Mouse (Mus musculus): ENCODE results near the gene Lin52. TPM values are rescaled to one million over a fixed set of nuclear protein-coding genes. Genes with fewer than 3 reads are reported as not detected.

Gene Lin52
- polyA plus RNA-seq, 1 experiment from 2014 or later = 14.7 TPM

DNA sequence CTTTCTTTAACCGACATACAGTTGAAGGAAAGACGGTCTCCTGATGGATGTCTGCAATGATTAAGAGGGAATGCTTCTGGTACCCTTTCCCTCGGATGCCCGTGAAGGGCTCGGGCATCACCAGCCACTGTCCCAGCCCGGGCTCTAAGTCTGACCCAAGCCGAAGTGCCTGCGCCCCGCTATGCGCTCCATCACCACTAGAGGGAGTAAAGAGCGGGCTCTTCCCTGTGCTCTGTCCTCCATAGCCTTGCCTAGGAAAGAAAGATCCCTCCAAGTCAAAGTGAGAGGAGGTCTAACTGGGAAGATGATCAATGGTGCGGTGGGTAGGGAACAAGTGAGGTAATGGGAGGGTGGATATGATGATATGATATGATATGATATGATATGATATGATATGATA is 94.8 kb downstream of the Lin52 start:
- 0 out of 2 replicates have a peak, but pooled peaks cover 4% of the 10 kb centered on the region for H3K27me3 ChIP-seq (ENCODE audit: control insufficient read depth, insufficient read depth, low read length)
- no peak overlapping the region for H3K4me3 ChIP-seq (ENCODE audit: control insufficient read depth in 1 of 2, insufficient read depth in 1 of 2, low read depth in 1 of 2, low read length in 2 of 2)
- no peaks in the 10 kb centered on the region for H3K4me1 ChIP-seq (ENCODE audit: control insufficient read depth in 2 of 2, insufficient read depth in 2 of 2, low read length in 2 of 2)
- no peak overlapping the region for H3K9ac ChIP-seq (ENCODE audit: low read length)
- 3% methylated on average over 12 of the region's 12 CpGs for WGBS
- no peaks in the 10 kb centered on the region for H3K9me3 ChIP-seq (ENCODE audit: control insufficient read depth, low read length)
- no peaks in the 10 kb centered on the region for H3K36me3 ChIP-seq (ENCODE audit: control insufficient read depth, insufficient read depth, low read length)
- no peak for ATAC-seq (ENCODE audit: insufficient number of reproducible peaks, insufficient read depth, low FRiP score, low read depth)
- H3K4me2 ChIP-seq (ENCODE audit: low read length) = no peak overlapping the region
- H3K27ac ChIP-seq (replicated peaks in 1 of 2; ENCODE audit: control insufficient read depth in 1 of 2, insufficient read depth in 1 of 2, low read depth in 2 of 2, low read length in 2 of 2) = no peak overlapping the region

GRCm38 (mm10) chr12:84546577-84547085 is 95.4 kb downstream of the Lin52 start:
- Histone ChIP-seq H3K4me1 (ENCODE audit: control insufficient read depth in 2 of 2, insufficient read depth in 2 of 2, low read length in 2 of 2) (no peaks in the 10 kb centered on the region), H3K27me3 (ENCODE audit: control insufficient read depth, insufficient read depth, low read length) (0 out of 2 replicates have a peak, but pooled peaks cover 4% of the 10 kb centered on the region)
- WGBS = 53% methylated on average over 2 of the region's 2 CpGs

DNA sequence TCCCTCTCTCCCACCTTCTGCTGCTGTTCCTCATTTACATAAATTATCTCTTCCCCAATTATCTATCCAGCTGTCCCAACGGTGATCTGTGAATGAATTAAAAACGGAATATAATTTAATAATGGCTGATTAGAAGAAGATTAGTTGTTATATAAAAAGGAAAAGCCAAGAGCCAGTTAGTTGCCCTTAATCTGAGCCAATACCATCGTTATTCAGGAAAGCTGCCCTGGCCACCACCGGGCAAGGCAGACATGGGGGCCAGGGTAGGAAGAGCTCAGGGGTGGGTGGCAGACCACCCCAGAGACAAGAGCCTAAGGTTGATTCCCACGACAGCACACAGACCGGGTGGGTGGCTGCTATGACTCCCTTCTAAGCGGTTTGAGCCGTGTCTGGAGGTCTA is 97.0 kb downstream of the Lin52 start:
- no peak overlapping the region for H3K9ac ChIP-seq (ENCODE audit: low read length)
- H3K4me1 ChIP-seq (ENCODE audit: control insufficient read depth in 2 of 2, insufficient read depth in 2 of 2, low read length in 2 of 2) = no peaks in the 10 kb centered on the region
- H3K36me3 ChIP-seq (ENCODE audit: control insufficient read depth, insufficient read depth, low read length) = no peaks in the 10 kb centered on the region
- no peak overlapping the region for H3K27ac ChIP-seq (replicated peaks in 1 of 2; ENCODE audit: control insufficient read depth in 1 of 2, insufficient read depth in 1 of 2, low read depth in 2 of 2, low read length in 2 of 2)
- 55% methylated on average over 8 of the region's 8 CpGs for WGBS
- no peak for ATAC-seq (ENCODE audit: insufficient number of reproducible peaks, insufficient read depth, low FRiP score, low read depth)
- no peaks in the 10 kb centered on the region for H3K9me3 ChIP-seq (ENCODE audit: control insufficient read depth, low read length)
- H3K27me3 ChIP-seq (ENCODE audit: control insufficient read depth, insufficient read depth, low read length) = 0 out of 2 replicates have a peak, but pooled peaks cover 4% of the 10 kb centered on the region
- H3K4me2 ChIP-seq (ENCODE audit: low read length) = no peak overlapping the region
- no peak overlapping the region for H3K4me3 ChIP-seq (ENCODE audit: control insufficient read depth in 1 of 2, insufficient read depth in 1 of 2, low read depth in 1 of 2, low read length in 2 of 2)

More at GRCm38 (mm10) chr12:84546577-84547085, 95.4 kb downstream of the Lin52 start:
- Histone ChIP-seq H3K9me3 (ENCODE audit: control insufficient read depth, low read length) (no peaks in the 10 kb centered on the region), H3K9ac (ENCODE audit: low read length) (no peak overlapping the region), H3K27ac (replicated peaks in 1 of 2; ENCODE audit: control insufficient read depth in 1 of 2, insufficient read depth in 1 of 2, low read depth in 2 of 2, low read length in 2 of 2) (no peak overlapping the region), H3K36me3 (ENCODE audit: control insufficient read depth, insufficient read depth, low read length) (no peaks in the 10 kb centered on the region), H3K4me2 (ENCODE audit: low read length) (no peak overlapping the region), H3K4me3 (ENCODE audit: control insufficient read depth in 1 of 2, insufficient read depth in 1 of 2, low read depth in 1 of 2, low read length in 2 of 2) (no peak overlapping the region)
- ATAC-seq (ENCODE audit: insufficient number of reproducible peaks, insufficient read depth, low FRiP score, low read depth) = no peak

DNA sequence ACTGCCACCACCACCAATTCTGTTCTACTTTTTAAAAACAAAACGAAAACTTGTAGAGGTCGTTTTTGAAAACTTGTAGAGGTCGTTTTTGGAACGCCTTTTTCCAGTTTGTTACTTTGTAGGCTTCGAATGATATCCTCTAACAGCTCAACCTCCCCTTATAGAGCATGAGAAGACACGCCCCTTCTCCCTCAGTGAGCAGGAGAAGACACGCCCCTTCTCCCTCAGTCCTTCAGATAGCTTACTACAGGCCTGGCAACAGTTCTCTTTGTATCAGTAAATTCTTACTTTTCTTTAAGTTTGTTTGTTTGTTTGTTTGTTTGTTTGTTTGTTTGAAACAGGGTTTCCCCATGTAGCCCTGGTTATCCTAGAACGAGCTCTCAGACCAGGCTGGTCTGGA is 104.0 kb downstream of the Lin52 start:
- H3K4me3 ChIP-seq (ENCODE audit: control insufficient read depth in 1 of 2, insufficient read depth in 1 of 2, low read depth in 1 of 2, low read length in 2 of 2) = no peak overlapping the region
- WGBS = 44% methylated on average over 8 of the region's 8 CpGs
- H3K4me1 ChIP-seq (ENCODE audit: control insufficient read depth in 2 of 2, insufficient read depth in 2 of 2, low read length in 2 of 2) = no peaks in the 10 kb centered on the region
- no peaks in the 10 kb centered on the region for H3K27me3 ChIP-seq (ENCODE audit: control insufficient read depth, insufficient read depth, low read length)
- H3K9ac ChIP-seq (ENCODE audit: low read length) = no peak overlapping the region
- ATAC-seq (ENCODE audit: insufficient number of reproducible peaks, insufficient read depth, low FRiP score, low read depth) = no peak
- no peak overlapping the region for H3K27ac ChIP-seq (replicated peaks in 1 of 2; ENCODE audit: control insufficient read depth in 1 of 2, insufficient read depth in 1 of 2, low read depth in 2 of 2, low read length in 2 of 2)
- no peaks in the 10 kb centered on the region for H3K9me3 ChIP-seq (ENCODE audit: control insufficient read depth, low read length)
- H3K36me3 ChIP-seq (ENCODE audit: control insufficient read depth, insufficient read depth, low read length) = no peaks in the 10 kb centered on the region
- no peak overlapping the region for H3K4me2 ChIP-seq (ENCODE audit: low read length)

DNA sequence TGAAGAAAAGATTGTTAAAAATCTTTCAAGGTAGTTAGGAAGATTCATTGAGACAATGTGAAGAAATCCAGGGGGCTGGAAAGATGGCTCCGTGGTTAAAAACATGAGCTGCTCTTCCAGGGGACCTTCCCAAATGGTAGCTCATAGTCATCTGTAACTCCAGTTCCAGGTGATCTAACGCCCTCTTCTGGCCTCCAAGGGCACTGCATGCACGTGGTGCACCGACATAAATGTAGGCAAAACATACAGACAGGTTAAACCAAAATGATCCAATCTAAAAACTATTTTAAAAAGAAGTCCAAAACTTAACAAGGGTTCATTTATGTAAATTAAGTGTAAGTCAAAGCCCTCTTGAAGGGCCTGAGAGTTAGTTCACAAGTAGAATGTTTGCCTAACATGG is 111.3 kb downstream of the Lin52 start:
- H3K9ac ChIP-seq (ENCODE audit: low read length) = no peak overlapping the region
- H3K9me3 ChIP-seq (ENCODE audit: control insufficient read depth, low read length) = no peaks in the 10 kb centered on the region
- no peaks in the 10 kb centered on the region for H3K4me1 ChIP-seq (ENCODE audit: control insufficient read depth in 2 of 2, insufficient read depth in 2 of 2, low read length in 2 of 2)
- peaks cover 9% of the 10 kb centered on the region for H3K27me3 ChIP-seq (ENCODE audit: control insufficient read depth, insufficient read depth, low read length)
- 50% methylated on average over 4 of the region's 4 CpGs for WGBS
- H3K4me3 ChIP-seq (ENCODE audit: control insufficient read depth in 1 of 2, insufficient read depth in 1 of 2, low read depth in 1 of 2, low read length in 2 of 2) = no peak overlapping the region
- H3K27ac ChIP-seq (replicated peaks in 1 of 2; ENCODE audit: control insufficient read depth in 1 of 2, insufficient read depth in 1 of 2, low read depth in 2 of 2, low read length in 2 of 2) = no peak overlapping the region
- H3K4me2 ChIP-seq (ENCODE audit: low read length) = no peak overlapping the region
- no peaks in the 10 kb centered on the region for H3K36me3 ChIP-seq (ENCODE audit: control insufficient read depth, insufficient read depth, low read length)
- no peak for ATAC-seq (ENCODE audit: insufficient number of reproducible peaks, insufficient read depth, low FRiP score, low read depth)

DNA sequence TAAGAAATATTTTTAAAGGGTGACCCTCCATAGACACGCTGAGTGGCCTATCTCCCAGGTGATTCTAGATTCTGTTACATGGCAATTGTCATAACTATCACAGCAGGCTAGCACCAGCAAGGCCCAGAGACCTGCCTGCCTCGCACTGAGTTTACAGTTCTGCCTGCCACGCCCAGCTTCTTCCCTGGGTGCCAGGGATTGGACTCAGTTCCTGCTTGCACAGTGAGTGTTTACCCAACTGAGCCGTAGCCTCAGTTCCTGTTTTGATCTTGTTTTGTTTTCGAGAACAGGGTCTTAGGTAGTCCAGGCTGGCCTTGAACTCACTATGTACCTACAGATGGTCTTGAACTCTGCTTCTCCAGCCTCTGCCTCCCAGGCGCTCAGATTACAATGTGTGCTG is 116.4 kb downstream of the Lin52 start:
- no peak overlapping the region for H3K4me2 ChIP-seq (ENCODE audit: low read length)
- H3K27ac ChIP-seq (replicated peaks in 1 of 2; ENCODE audit: control insufficient read depth in 1 of 2, insufficient read depth in 1 of 2, low read depth in 2 of 2, low read length in 2 of 2) = no peak overlapping the region
- H3K4me1 ChIP-seq (ENCODE audit: control insufficient read depth in 2 of 2, insufficient read depth in 2 of 2, low read length in 2 of 2) = peaks cover 4 to 20% of the 10 kb centered on the region in 2 experiments; a peak in 3 of 4 replicates
- ATAC-seq (ENCODE audit: insufficient number of reproducible peaks, insufficient read depth, low FRiP score, low read depth) = no peak
- no peak overlapping the region for H3K4me3 ChIP-seq (ENCODE audit: control insufficient read depth in 1 of 2, insufficient read depth in 1 of 2, low read depth in 1 of 2, low read length in 2 of 2)
- H3K9ac ChIP-seq (ENCODE audit: low read length) = no peak overlapping the region
- WGBS = 70% methylated on average over 6 of the region's 6 CpGs
- H3K9me3 ChIP-seq (ENCODE audit: control insufficient read depth, low read length) = no peaks in the 10 kb centered on the region
- no peaks in the 10 kb centered on the region for H3K36me3 ChIP-seq (ENCODE audit: control insufficient read depth, insufficient read depth, low read length)
- peaks cover 60% of the 10 kb centered on the region for H3K27me3 ChIP-seq (ENCODE audit: control insufficient read depth, insufficient read depth, low read length)

- Histone ChIP-seq H3K27me3 (ENCODE audit: control insufficient read depth, insufficient read depth, low read length) (peaks cover 76% of the 10 kb centered on the region), H3K27ac (replicated peaks in 1 of 2; ENCODE audit: control insufficient read depth in 1 of 2, insufficient read depth in 1 of 2, low read depth in 2 of 2, low read length in 2 of 2) (no peak within 1 kb of the TSS), H3K9me3 (ENCODE audit: control insufficient read depth, low read length) (no peaks in the 10 kb centered on the region), H3K4me1 (ENCODE audit: control insufficient read depth in 2 of 2, insufficient read depth in 2 of 2, low read length in 2 of 2) (peaks cover 4 to 20% of the 10 kb centered on the region in 2 experiments; a peak in 3 of 4 replicates), H3K4me3 (ENCODE audit: control insufficient read depth in 1 of 2, insufficient read depth in 1 of 2, low read depth in 1 of 2, low read length in 2 of 2) (peak within 1 kb of the TSS in 1 of 2 experiments; percentile 30; a peak in 2 of 4 replicates), H3K36me3 (ENCODE audit: control insufficient read depth, insufficient read depth, low read length) (no peaks in the 10 kb centered on the region), H3K4me2 (ENCODE audit: low read length) (peak within 1 kb of the TSS; percentile 39), H3K9ac (ENCODE audit: low read length) (no peak within 1 kb of the TSS)
- ATAC-seq (ENCODE audit: insufficient number of reproducible peaks, insufficient read depth, low FRiP score, low read depth) = 0 out of 2 replicates have a peak, but pooled peaks have one; percentile 28
- 4% methylated on average over 25 of the region's 25 CpGs for WGBS
Observed at GRCm38 (mm10) chr12:84569336-84569970, 118.2 kb downstream of the Lin52 start, which contains the start of gene Vsx2. Vsx2 (plus strand) TSS chr12:84569762.
